In genomic region chr13:104432734-104433133, GRCm38 (mm10) we compare ENCODE assay signal across 14 mouse cellular contexts.
"Had no signal": no experiment of that assay in that cellular context is flagged by ENCODE, and none has a peak within 500 bp of the region (broad histone marks: within the 10 kb centered on the region; RNA-seq: fewer than 3 reads in every experiment).

No protein-coding gene starts in this region.

- ATAC-seq: lung, postnatal 0 days; midbrain, embryonic 16.5 days had no signal

- DNase-seq: lung, adult 2 months; lung, postnatal 14 days; lung, postnatal 4 days; midbrain, embryonic 14.5 days; retina, postnatal 1 day; right cerebral cortex, adult 18-20 months; right cerebral cortex, postnatal 25 days; right cerebral cortex, postnatal 4 days; spleen, adult 18-20 months; thymus, adult 18-20 months; thymus, postnatal 14 days; thymus, postnatal 36 days had no signal
